Mouse (Mus musculus) T-helper 17 cell (primary cell): ENCODE results near the gene Adap2.
"Not testable (repeated sequence)": the region's sequence is repeated elsewhere in the genome, so short reads cannot be mapped to it uniquely, and the experiment has no call there.

Source experiments
- in situ Hi-C, 2 experiments: fragments of 300-600 bp; cut with MboI, MseI; formaldehyde crosslinking; loops; 1 replicate in 1 of 2; 2 replicates in 1 of 2; pipeline ENCODE4 v1.15.1; 2025; ENCODE audit warnings: high pct_unique_total_duplicates in 2 of 2

The Adap2 gene

GRCm38 (mm10) chr11:80159018-80159417, 5.1 kb downstream of the Adap2 start:
- in situ Hi-C loops: no loop called here

DNA sequence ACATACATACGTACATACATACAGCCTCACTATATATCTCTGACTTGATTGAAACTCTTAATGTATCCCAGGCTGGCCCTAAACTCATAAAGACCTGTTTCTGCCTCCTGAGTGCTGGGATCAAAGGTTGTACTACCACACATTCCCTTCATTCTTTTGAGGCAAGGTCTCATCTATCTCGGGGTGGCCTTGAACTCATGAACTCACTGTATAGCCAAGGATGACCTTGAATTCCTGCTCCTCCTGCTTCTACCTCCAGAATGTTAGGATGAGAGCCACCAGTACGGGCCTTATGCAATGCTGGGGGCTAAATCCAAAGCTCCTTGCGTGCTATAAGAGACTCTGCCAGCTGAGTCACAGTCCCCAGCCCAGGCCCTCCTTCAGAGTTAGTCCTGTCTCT, 7.1 kb downstream of the Adap2 start:
- in situ Hi-C loops: no loop called here

GRCm38 (mm10) chr11:80163362-80164116, 9.6 kb downstream of the Adap2 start:
- in situ Hi-C loops: no loop called here

DNA sequence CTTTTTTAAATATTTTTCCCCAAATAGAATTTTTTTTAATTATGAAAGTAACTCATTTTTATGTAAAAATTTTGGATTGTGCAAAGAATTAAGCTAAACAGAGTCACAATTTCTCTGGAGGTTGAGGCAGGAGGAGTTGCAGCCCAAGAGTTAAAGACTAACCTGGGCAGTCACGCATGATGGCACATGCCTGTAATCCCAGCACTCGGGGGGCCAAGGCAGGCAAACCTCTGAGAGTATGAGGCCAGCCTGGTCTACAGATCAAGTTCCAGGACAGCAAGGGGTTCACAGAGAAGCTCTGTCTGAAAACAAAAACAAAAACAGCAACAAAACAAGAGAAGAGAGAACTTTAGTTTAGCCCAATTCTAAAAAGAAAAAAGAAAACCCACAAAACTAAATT, 10.3 kb downstream of the Adap2 start:
- in situ Hi-C loops: no loop called here

- in situ Hi-C loops: no loop called here
These were observed 14.2 kb downstream of the Adap2 start for GRCm38 (mm10) chr11:80168121-80168520.

- in situ Hi-C loops: no loop called here
These were observed 14.8 kb downstream of the Adap2 start for GRCm38 (mm10) chr11:80168611-80169249.

GRCm38 (mm10) chr11:80169629-80170028, 15.7 kb downstream of the Adap2 start:
- in situ Hi-C loops: no loop called here

- in situ Hi-C loops: no loop called here
These were observed 16.4 kb downstream of the Adap2 start for GRCm38 (mm10) chr11:80170351-80170750.

DNA sequence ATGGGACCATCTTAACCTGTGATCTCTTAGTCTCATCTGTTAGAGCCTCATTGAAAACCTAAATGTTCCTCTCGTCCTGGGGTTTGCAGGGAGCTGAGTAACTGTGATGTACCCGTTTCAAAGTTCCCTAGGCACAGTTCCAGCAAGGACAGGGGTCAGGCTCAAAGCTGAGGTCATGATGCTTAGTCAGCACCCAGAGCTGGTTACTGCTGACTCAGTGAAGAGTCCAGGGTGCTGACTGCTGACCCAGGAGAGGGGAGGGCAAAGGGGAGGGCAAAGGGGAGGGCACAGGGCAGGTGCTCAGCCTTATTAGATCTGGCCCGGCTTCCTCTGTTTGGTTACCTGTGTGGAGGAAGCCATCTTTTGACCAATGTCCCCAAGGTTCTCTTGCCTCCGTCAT, 18.0 kb downstream of the Adap2 start:
- in situ Hi-C loops: no loop called here

DNA sequence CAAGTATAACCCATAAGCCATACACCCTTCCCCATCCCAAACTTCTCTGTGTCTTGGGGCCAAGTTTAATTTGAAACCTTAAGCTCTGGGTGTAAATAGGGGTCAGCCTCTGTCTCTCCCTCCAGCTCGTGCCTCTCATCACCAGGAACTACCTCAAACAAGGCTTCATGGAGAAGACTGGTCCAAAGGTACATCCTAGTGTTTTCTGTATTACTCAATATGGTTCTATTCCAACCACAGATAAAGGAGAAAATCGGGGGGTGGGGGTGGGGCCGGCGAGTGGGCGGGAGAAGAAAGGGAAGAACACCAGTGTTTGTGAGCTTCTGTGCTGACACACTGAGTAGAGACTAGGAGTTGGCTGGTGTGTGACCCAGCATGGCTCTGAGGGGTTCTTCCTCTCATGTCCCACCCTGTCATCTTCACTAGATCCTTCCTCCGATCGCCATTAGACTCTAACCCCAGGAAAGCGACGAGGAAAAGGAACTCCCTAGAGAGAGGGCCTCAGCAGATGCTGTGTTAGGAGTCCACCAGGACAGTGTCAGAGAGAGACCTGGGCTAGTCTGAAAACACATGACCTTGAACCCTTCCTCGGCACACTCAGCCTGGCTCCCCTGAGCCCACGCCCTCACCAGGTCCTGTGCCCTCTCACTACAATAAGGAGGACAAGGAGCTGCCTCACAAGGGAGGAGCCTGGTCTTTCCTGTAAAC, 20.2 kb downstream of the Adap2 start:
- in situ Hi-C loops: no loop called here

GRCm38 (mm10) chr11:80176911-80177895, 23.3 kb downstream of the Adap2 start:
- in situ Hi-C loops: no loop called here

GRCm38 (mm10) chr11:80178316-80178715, 24.4 kb downstream of the Adap2 start:
- in situ Hi-C loops: no loop called here

DNA sequence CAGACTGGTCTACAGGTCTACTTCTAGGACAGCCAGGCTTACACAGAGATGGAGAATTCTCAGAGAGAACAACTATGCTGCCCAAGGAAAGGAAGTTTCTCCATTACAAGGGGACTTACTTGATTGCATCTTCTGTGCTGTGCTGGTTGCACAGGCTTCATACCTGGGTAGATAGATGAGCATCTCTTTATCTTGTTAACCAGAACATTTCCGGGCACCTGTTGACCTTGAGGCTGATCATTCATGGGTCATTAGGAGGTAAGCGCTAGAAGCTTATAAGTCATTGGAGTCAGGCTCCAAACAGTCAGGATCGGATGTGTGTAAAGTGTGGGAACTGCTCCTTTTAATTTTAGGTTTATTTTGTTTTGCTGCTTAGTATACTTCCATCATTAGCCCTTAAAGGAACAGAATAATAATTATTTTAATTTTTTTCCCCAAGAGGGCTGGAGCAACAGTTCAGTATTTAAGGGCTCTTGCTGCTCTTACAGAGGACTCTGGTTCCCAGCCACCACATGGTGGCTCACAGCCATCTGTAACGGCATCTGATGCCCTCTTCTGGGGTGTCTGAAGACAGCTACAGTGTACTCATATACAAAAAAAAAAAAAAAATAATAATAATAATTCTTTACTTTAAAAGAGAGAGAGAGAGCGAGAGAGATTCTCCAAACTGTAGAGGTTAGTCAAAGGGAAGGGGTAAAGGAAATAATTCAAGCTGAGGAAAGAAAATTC, 27.3 kb downstream of the Adap2 start:
- in situ Hi-C loops: no loop called here

DNA sequence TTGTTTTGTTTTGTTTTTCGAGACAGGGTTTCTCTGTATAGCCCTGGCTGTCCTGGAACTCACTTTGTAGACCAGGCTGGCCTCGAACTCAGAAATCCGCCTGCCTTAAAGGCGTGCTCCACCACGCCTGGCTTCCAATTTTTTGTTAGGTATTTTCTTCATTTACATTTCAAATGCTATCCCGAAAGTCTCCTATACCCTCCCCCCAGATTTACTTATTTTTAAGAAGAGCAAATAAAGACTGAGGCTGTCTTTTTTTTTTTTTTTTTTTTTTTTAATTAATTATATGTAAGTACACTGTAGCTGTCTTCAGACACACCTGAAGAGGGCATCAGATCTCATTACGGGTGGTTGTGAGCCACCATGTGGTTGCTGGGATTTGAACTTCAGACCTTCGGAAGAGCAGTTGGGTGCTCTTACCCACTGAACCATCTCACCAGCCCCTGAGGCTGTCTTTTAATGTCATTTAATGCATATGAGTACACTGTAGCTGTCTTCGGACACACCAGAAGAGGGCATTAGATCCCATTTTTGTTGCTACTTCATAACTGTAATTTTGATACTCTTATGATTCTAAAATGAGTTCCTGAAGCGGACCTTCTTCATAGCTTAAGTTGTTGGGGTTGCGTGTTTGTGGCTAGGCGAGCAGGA, 29.3 kb downstream of the Adap2 start:
- in situ Hi-C loops: not testable (repeated sequence)

DNA sequence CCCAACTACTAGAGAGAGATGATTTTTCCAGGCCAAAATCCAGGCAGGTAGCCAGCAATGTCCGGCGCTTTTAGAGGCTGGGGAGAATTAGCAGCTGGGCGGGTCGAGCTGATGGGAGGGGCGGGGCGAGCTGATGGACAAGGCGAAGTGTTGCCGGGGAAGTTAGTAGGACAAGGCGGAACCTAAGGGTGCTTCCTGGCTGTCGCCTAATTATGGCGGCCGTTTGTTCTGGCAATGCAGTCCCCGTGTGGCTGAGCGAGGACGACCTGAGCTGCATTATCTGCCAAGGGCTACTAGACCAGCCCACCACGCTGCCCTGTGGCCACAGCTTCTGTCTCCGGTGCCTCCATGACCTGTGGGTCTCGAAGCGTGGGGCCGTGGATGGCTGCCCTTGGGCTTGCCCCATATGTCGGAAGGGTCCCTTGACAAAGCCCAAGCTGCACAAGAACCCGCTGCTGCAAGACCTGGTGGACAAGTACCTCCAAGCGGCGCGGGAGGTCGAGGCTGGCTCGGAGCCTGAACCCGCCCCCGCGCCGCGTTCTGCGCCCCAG, 29.9 kb downstream of the Adap2 start, which contains the start of gene Rnf135:
Gene Rnf135 (plus strand): TSS at position 147 of the 551 bp plus-strand sequence.
- in situ Hi-C loops: no loop called here

DNA sequence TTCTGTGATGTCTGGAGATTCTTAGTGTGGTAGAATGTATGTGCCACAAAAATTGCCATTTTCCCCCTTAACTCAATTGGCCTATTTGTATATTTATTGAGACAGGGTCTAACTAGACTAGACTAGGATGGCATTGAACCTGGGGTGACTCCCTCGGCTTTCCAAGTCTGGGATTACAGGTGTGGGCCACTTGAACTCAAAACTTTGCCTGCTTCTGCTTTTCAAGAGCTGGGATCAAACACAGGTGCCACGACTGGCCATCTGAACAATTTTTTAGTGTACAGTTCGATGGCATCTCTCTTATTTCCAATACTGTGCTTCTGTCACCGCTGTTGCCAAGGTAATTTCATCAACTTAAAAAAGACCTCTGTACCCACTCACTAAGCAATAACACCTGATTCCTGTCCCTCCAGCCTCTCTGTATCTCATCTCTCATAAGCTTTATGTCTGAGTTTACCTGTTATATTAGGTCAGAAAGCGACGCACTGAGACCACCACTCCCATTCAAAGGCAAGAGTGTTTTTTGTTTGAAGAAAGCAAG, 30.7 kb downstream of the Adap2 start:
- in situ Hi-C loops: no loop called here

DNA sequence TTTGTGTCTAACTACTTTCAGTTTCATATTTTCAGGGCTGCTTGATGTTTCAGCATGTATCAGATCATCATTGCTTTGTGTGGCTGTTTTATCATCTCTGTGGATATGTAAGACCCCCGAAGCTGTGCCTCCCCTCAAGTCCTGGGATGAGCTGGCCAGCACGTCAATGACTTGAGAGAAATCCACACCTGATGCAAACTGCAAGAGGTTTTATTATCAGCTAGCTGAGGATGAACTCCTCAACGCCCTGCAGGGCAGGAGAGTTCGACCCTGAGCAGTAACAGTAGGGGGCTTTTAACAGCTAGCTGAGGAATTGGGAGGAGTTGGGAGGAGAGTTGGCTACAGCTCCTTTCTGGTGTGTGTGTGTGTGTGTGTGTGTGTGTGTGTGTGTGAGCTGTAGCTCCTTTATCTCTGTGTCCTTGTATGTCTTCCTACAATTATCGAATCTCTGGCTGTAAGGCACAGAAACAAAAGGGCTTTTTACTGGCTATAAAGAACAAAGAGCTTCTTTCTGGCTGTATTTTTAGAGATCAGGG, 31.6 kb downstream of the Adap2 start:
- in situ Hi-C loops: not testable (repeated sequence)

- in situ Hi-C loops: no loop called here
These were observed 36.4 kb downstream of the Adap2 start for GRCm38 (mm10) chr11:80190280-80190679.

- in situ Hi-C loops: no loop called here
These were observed 39.9 kb downstream of the Adap2 start for GRCm38 (mm10) chr11:80193827-80194226.
